Mouse (Mus musculus) 3T3-L1 (cell line): ENCODE results near the gene Eid2b.
A peak's percentile ranks its signal among the peaks of the same experiment; 100 is the strongest.

ENCODE experiments used
- DNase-seq: peaks from one replicate; pipeline ENCODE4 v3.0.0-alpha.2; 2015; ENCODE audit warnings: low read depth, low spot score

The Eid2b gene

GRCm38 (mm10) chr7:28301616-28302433 lies 24.3 kb downstream of the Eid2b start, which contains the start of gene Dll3:
Gene Dll3, minus strand, starts transcription at chr7:28302238.
- DNase-seq = peak; percentile 31

GRCm38 (mm10) chr7:28305641-28306040 lies 28.1 kb downstream of the Eid2b start:
- DNase-seq = no peak

- no peak for DNase-seq
Measured at GRCm38 (mm10) chr7:28306216-28306615, 28.7 kb downstream of the Eid2b start.

- no peak for DNase-seq
Measured at GRCm38 (mm10) chr7:28309737-28310136, 32.2 kb downstream of the Eid2b start.

- peak; percentile 11 for DNase-seq
Measured at GRCm38 (mm10) chr7:28311151-28311925, 33.8 kb downstream of the Eid2b start.

- peak; percentile 96 for DNase-seq
Measured at GRCm38 (mm10) chr7:28311926-28312543, 34.5 kb downstream of the Eid2b start, which contains the start of gene Timm50. Gene Timm50, minus strand, starts transcription at chr7:28312072.

- DNase-seq = no peak
Measured at GRCm38 (mm10) chr7:28318036-28318435, 40.5 kb downstream of the Eid2b start.

GRCm38 (mm10) chr7:28318714-28319113 lies 41.2 kb downstream of the Eid2b start:
- no peak for DNase-seq

- DNase-seq = no peak
Measured at GRCm38 (mm10) chr7:28321974-28322720, 44.6 kb downstream of the Eid2b start.

- DNase-seq = no peak
Measured at GRCm38 (mm10) chr7:28325293-28325692, 47.8 kb downstream of the Eid2b start.

- DNase-seq = no peak
Measured at GRCm38 (mm10) chr7:28326457-28326856, 48.9 kb downstream of the Eid2b start.

- no peak for DNase-seq
Measured at GRCm38 (mm10) chr7:28328260-28328659, 50.7 kb downstream of the Eid2b start.
